Mouse (Mus musculus) small intestine, adult 2 months (tissue): ENCODE measurements around the gene Gm26938.

Experiments used
- CTCF ChIP-seq: fragments of 200-500 bp; IDR thresholded peaks from 2 replicates; pipeline ENCODE4 v1.5.1; 2012; ENCODE audit warnings: low read depth, mild to moderate bottlenecking, control low read depth, inconsistent platforms, low read length, moderate library complexity, mixed read lengths; ENCODE audit not compliant: insufficient replicate concordance, insufficient read length; ENCODE audit errors: extremely low read depth
- POLR2A ChIP-seq: fragments of 200-500 bp; IDR thresholded peaks from 2 replicates; pipeline ENCODE4 v1.6.1; 2012; ENCODE audit warnings: low read depth, mild to moderate bottlenecking, control low read depth, inconsistent platforms, low read length, moderate library complexity

DNA sequence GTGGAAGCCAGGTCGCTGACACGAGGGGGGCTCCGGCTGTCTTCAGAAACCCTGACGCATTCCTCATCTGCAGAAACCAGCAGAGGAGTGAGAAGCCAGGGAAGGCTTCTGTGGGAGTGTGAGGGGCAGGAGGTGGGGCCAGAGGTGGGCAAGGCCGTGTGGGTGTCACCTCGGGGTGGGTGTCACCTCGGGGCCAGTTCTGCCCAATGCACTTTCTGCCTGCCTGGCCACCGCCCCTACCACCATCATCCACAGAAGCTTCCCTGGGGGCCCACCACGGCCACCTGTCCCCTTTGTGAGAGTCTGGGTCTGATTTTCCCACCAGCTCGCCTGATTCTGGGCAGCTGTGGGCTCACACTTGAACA, 13.1 kb downstream of the Gm26938 start:
- no peak for TF ChIP-seq POLR2A
- TF ChIP-seq CTCF: no peak
